Mouse (Mus musculus): Measurements from ENCODE around the gene Sec16b. TPM values are rescaled to one million over a fixed set of nuclear protein-coding genes. Genes with fewer than 3 reads are reported as not detected.

The Sec16b gene
- polyA plus RNA-seq, 2 experiments: 5.9 to 6.1 TPM

GRCm38 (mm10) chr1:157555738-157556137 lies 49.2 kb downstream of the Sec16b start:
- Histone ChIP-seq H3K4me3 (replicated peaks; ENCODE audit: low read length) (no peak overlapping the region), H3K4me2 (replicated peaks; ENCODE audit: low read depth, low read length, severe bottlenecking) (no peak overlapping the region), H3K27ac (replicated peaks; ENCODE audit: low read depth, low read length) (no peak overlapping the region), H3K9me3 (ENCODE audit: control insufficient read depth, low read length) (no peaks in the 10 kb centered on the region), H3K36me3 (ENCODE audit: control insufficient read depth, insufficient read depth, low read length) (no peaks in the 10 kb centered on the region), H3K27me3 (ENCODE audit: control insufficient read depth, insufficient read depth, low read length) (no peaks in the 10 kb centered on the region), H3K9ac (ENCODE audit: low read depth, low read length, severe bottlenecking) (no peak overlapping the region), H3K4me1 (ENCODE audit: control insufficient read depth, insufficient read depth, low read length) (0 out of 2 replicates have a peak, but pooled peaks cover 3% of the 10 kb centered on the region)
- DNase-seq (ENCODE audit: low spot score) (no peak), ATAC-seq (ENCODE audit: low FRiP score, low read depth) (no peak)
- TF ChIP-seq POLR2A (IDR thresholded peaks at IDR 0.05; ENCODE audit: borderline replicate concordance, extremely low read depth, insufficient read depth, insufficient read length): no peak
- WGBS: 74% methylated on average over 10 of the region's 10 CpGs

- Histone ChIP-seq H3K27ac (replicated peaks; ENCODE audit: low read depth, low read length) (no peak overlapping the region), H3K4me1 (ENCODE audit: control insufficient read depth, insufficient read depth, low read length) (0 out of 2 replicates have a peak, but pooled peaks cover 3% of the 10 kb centered on the region), H3K4me3 (replicated peaks; ENCODE audit: low read length) (no peak overlapping the region), H3K9me3 (ENCODE audit: control insufficient read depth, low read length) (no peaks in the 10 kb centered on the region), H3K36me3 (ENCODE audit: control insufficient read depth, insufficient read depth, low read length) (no peaks in the 10 kb centered on the region), H3K4me2 (replicated peaks; ENCODE audit: low read depth, low read length, severe bottlenecking) (no peak overlapping the region), H3K9ac (ENCODE audit: low read depth, low read length, severe bottlenecking) (no peak overlapping the region), H3K27me3 (ENCODE audit: control insufficient read depth, insufficient read depth, low read length) (no peaks in the 10 kb centered on the region)
- 74% methylated on average over 5 of the region's 5 CpGs for WGBS
- TF ChIP-seq POLR2A (IDR thresholded peaks at IDR 0.05; ENCODE audit: borderline replicate concordance, extremely low read depth, insufficient read depth, insufficient read length): no peak
- no peak for DNase-seq (ENCODE audit: low spot score)
- ATAC-seq (ENCODE audit: low FRiP score, low read depth): no peak
Measured at GRCm38 (mm10) chr1:157556439-157556838, 49.9 kb downstream of the Sec16b start.

GRCm38 (mm10) chr1:157558145-157558544 lies 51.6 kb downstream of the Sec16b start:
- DNase-seq (ENCODE audit: low spot score): no peak
- no peak overlapping the region for H3K4me3 ChIP-seq (replicated peaks; ENCODE audit: low read length)
- H3K4me1 ChIP-seq (ENCODE audit: control insufficient read depth, insufficient read depth, low read length): 0 out of 2 replicates have a peak, but pooled peaks cover 3% of the 10 kb centered on the region
- H3K4me2 ChIP-seq (replicated peaks; ENCODE audit: low read depth, low read length, severe bottlenecking): no peak overlapping the region
- no peak overlapping the region for H3K27ac ChIP-seq (replicated peaks; ENCODE audit: low read depth, low read length)
- H3K9ac ChIP-seq (ENCODE audit: low read depth, low read length, severe bottlenecking): no peak overlapping the region
- no peak for ATAC-seq (ENCODE audit: low FRiP score, low read depth)
- 57% methylated on average over 5 of the region's 5 CpGs for WGBS
- H3K9me3 ChIP-seq (ENCODE audit: control insufficient read depth, low read length): no peaks in the 10 kb centered on the region
- no peaks in the 10 kb centered on the region for H3K36me3 ChIP-seq (ENCODE audit: control insufficient read depth, insufficient read depth, low read length)
- no peak for TF ChIP-seq POLR2A (IDR thresholded peaks at IDR 0.05; ENCODE audit: borderline replicate concordance, extremely low read depth, insufficient read depth, insufficient read length)
- H3K27me3 ChIP-seq (ENCODE audit: control insufficient read depth, insufficient read depth, low read length): no peaks in the 10 kb centered on the region

GRCm38 (mm10) chr1:157559986-157560385 lies 53.5 kb downstream of the Sec16b start:
- no peaks in the 10 kb centered on the region for H3K36me3 ChIP-seq (ENCODE audit: control insufficient read depth, insufficient read depth, low read length)
- no peak overlapping the region for H3K4me2 ChIP-seq (replicated peaks; ENCODE audit: low read depth, low read length, severe bottlenecking)
- no peak for ATAC-seq (ENCODE audit: low FRiP score, low read depth)
- no peak for DNase-seq (ENCODE audit: low spot score)
- no peak for TF ChIP-seq POLR2A (IDR thresholded peaks at IDR 0.05; ENCODE audit: borderline replicate concordance, extremely low read depth, insufficient read depth, insufficient read length)
- H3K4me1 ChIP-seq (ENCODE audit: control insufficient read depth, insufficient read depth, low read length): 0 out of 2 replicates have a peak, but pooled peaks cover under 1% of the 10 kb centered on the region
- H3K9me3 ChIP-seq (ENCODE audit: control insufficient read depth, low read length): no peaks in the 10 kb centered on the region
- no peak overlapping the region for H3K9ac ChIP-seq (ENCODE audit: low read depth, low read length, severe bottlenecking)
- no peak overlapping the region for H3K4me3 ChIP-seq (replicated peaks; ENCODE audit: low read length)
- 80% methylated on average over 6 of the region's 6 CpGs for WGBS
- no peak overlapping the region for H3K27ac ChIP-seq (replicated peaks; ENCODE audit: low read depth, low read length)
- H3K27me3 ChIP-seq (ENCODE audit: control insufficient read depth, insufficient read depth, low read length): no peaks in the 10 kb centered on the region

GRCm38 (mm10) chr1:157560654-157561386 lies 54.3 kb downstream of the Sec16b start:
- Histone ChIP-seq H3K9me3 (ENCODE audit: control insufficient read depth, low read length) (no peaks in the 10 kb centered on the region), H3K27me3 (ENCODE audit: control insufficient read depth, insufficient read depth, low read length) (no peaks in the 10 kb centered on the region), H3K4me3 (replicated peaks; ENCODE audit: low read length) (no peak overlapping the region), H3K36me3 (ENCODE audit: control insufficient read depth, insufficient read depth, low read length) (no peaks in the 10 kb centered on the region), H3K9ac (ENCODE audit: low read depth, low read length, severe bottlenecking) (no peak overlapping the region), H3K27ac (replicated peaks; ENCODE audit: low read depth, low read length) (no peak overlapping the region), H3K4me2 (replicated peaks; ENCODE audit: low read depth, low read length, severe bottlenecking) (no peak overlapping the region), H3K4me1 (ENCODE audit: control insufficient read depth, insufficient read depth, low read length) (no peaks in the 10 kb centered on the region)
- DNase-seq (ENCODE audit: low spot score) (peak; percentile 25), ATAC-seq (ENCODE audit: low FRiP score, low read depth) (no peak)
- WGBS: 17% methylated on average over 8 of the region's 8 CpGs
- TF ChIP-seq POLR2A (IDR thresholded peaks at IDR 0.05; ENCODE audit: borderline replicate concordance, extremely low read depth, insufficient read depth, insufficient read length): no peak

Measured in limb, embryonic 14.5 days (tissue).